Mouse (Mus musculus) gastrocnemius, adult 18-20 months (tissue): ENCODE results near the gene Ptpru. TPM values are rescaled to one million over a fixed set of nuclear protein-coding genes. Genes with fewer than 3 reads are reported as not detected.

Experiments used
- DNase-seq: peaks from one replicate; pipeline ENCODE4 v3.0.0; 2021; ENCODE audit warnings: low spot score
- total RNA-seq, 2 experiments: library from RNA; stranded (reverse); gene quantifications; 2 replicates each; pipeline ENCODE4 v1.2.3; 2021

Ptpru gene
- total RNA-seq, 2 experiments from 2014 or later, result 0.71 to 1.5 TPM

- no peak for DNase-seq
These were observed 51.3 kb downstream of the Ptpru start for GRCm38 (mm10) chr4:131786800-131787199.

GRCm38 (mm10) chr4:131784034-131784433 lies 54.1 kb downstream of the Ptpru start:
- peak; percentile 22 for DNase-seq

GRCm38 (mm10) chr4:131781023-131781422 lies 57.1 kb downstream of the Ptpru start:
- no peak for DNase-seq

- no peak for DNase-seq
These were observed 59.3 kb downstream of the Ptpru start for GRCm38 (mm10) chr4:131778616-131779275.

GRCm38 (mm10) chr4:131771384-131771783 lies 66.7 kb downstream of the Ptpru start:
- no peak for DNase-seq

GRCm38 (mm10) chr4:131763911-131764310 lies 74.2 kb downstream of the Ptpru start:
- no peak for DNase-seq

- DNase-seq, result no peak
These were observed 74.6 kb downstream of the Ptpru start for GRCm38 (mm10) chr4:131763479-131763878.

GRCm38 (mm10) chr4:131762211-131762784 lies 75.8 kb downstream of the Ptpru start:
- DNase-seq, result no peak

GRCm38 (mm10) chr4:131752204-131752837 lies 85.8 kb downstream of the Ptpru start:
- no peak for DNase-seq

GRCm38 (mm10) chr4:131751561-131751960 lies 86.5 kb downstream of the Ptpru start:
- no peak for DNase-seq

GRCm38 (mm10) chr4:131749802-131750201 lies 88.3 kb downstream of the Ptpru start:
- no peak for DNase-seq

GRCm38 (mm10) chr4:131744685-131745043 lies 93.4 kb downstream of the Ptpru start:
- no peak for DNase-seq

- peak; percentile 48 for DNase-seq
These were observed 94.0 kb downstream of the Ptpru start for GRCm38 (mm10) chr4:131743831-131744684.

GRCm38 (mm10) chr4:131743031-131743430 lies 95.1 kb downstream of the Ptpru start:
- no peak for DNase-seq

- no peak for DNase-seq
These were observed 97.5 kb downstream of the Ptpru start for GRCm38 (mm10) chr4:131740621-131741020.

- DNase-seq, result no peak
These were observed 109.5 kb downstream of the Ptpru start for GRCm38 (mm10) chr4:131728628-131729027.

- peak; percentile 41 for DNase-seq
These were observed 114.5 kb downstream of the Ptpru start for GRCm38 (mm10) chr4:131723415-131724080.

GRCm38 (mm10) chr4:131722121-131722841 lies 115.8 kb downstream of the Ptpru start:
- DNase-seq, result no peak

- no peak for DNase-seq
These were observed 118.9 kb downstream of the Ptpru start for GRCm38 (mm10) chr4:131719151-131719550.
